Mouse (Mus musculus): ENCODE measurements at regions not wholly inside any gene's neighbourhood (a gene's known extent, or its start where the extent isn't known, plus 50 kb on each side); places are given as distances from the start of the nearest gene placed in this dataset.

DNA sequence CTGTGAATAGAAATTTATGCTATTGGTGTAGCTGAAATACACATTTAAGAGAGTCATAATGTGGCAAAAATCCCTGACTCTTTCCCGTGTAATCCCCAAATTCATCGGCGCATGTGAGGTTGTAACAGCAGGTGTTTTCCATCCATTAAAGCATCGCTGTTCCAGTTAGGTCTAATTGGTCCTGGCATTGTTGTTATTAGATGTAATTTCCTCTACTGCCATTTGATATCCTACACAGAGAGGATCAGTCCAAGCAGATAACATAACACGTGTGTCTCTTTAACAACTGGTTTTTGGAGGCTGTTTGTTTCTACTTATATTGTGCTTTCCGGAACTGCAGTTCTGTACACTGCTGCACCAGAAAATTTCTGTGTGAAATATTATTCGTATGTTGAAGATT lies 101.8 kb downstream of the Vgll3 start:
- H3K9ac ChIP-seq = no peak overlapping the region
- WGBS = 74% methylated on average over 7 of the region's 7 CpGs
- no peak for TF ChIP-seq CTCF (IDR thresholded peaks at IDR 0.05; ENCODE audit: low read depth)
- H3K4me3 ChIP-seq (ENCODE audit: low read depth, low read length) = no peak overlapping the region
- H3K4me1 ChIP-seq (ENCODE audit: insufficient read depth) = no peaks in the 10 kb centered on the region
- no peak overlapping the region for H3K27ac ChIP-seq (ENCODE audit: low read depth)
- no peaks in the 10 kb centered on the region for H3K36me3 ChIP-seq (ENCODE audit: insufficient read depth)
- no peaks in the 10 kb centered on the region for H3K9me3 ChIP-seq (ENCODE audit: low read depth, low read length)
- no peak for DNase-seq
- ATAC-seq (ENCODE audit: insufficient read depth) = no peak
- no peaks in the 10 kb centered on the region for H3K27me3 ChIP-seq (ENCODE audit: insufficient read depth, low read length)
- no peak overlapping the region for H3K4me2 ChIP-seq

- DNase-seq = no peak
- Histone ChIP-seq H3K4me2 (no peak overlapping the region), H3K9me3 (ENCODE audit: low read depth, low read length) (no peaks in the 10 kb centered on the region), H3K36me3 (ENCODE audit: insufficient read depth) (no peaks in the 10 kb centered on the region), H3K4me1 (ENCODE audit: insufficient read depth) (no peaks in the 10 kb centered on the region), H3K27me3 (ENCODE audit: insufficient read depth, low read length) (no peaks in the 10 kb centered on the region), H3K4me3 (ENCODE audit: low read depth, low read length) (no peak overlapping the region), H3K27ac (ENCODE audit: low read depth) (no peak overlapping the region), H3K9ac (no peak overlapping the region)
- whole genome bisulfite sequencing = 80% methylated on average over 1 of the region's 1 CpGs
- no peak for ATAC-seq (ENCODE audit: insufficient read depth)
- TF ChIP-seq CTCF (IDR thresholded peaks at IDR 0.05; ENCODE audit: low read depth) = no peak
Measured at GRCm38 (mm10) chr16:65925986-65926385, 110.9 kb downstream of the Vgll3 start.

DNA sequence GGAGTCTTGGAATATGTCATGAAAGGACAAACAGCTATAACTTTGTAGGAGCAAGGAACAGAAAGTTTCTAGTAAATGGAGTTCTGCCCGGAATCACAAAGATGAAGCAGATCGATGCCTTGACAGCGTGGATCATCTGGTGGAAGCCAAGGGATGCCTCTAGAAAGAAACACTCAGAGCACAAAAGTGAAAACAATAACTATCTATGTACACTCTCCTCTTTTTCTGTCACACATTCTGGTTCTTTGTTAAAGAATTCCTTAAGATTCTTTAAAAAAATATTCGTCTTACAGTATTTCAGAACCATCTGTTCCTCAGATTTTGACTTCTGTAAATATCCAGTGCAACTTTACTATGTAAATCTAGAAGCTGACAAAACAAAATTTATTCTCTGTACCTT lies 148.8 kb downstream of the Vgll3 start:
- Histone ChIP-seq H3K9ac (no peak overlapping the region), H3K36me3 (ENCODE audit: insufficient read depth) (no peaks in the 10 kb centered on the region), H3K9me3 (ENCODE audit: low read depth, low read length) (no peaks in the 10 kb centered on the region), H3K27me3 (ENCODE audit: insufficient read depth, low read length) (no peaks in the 10 kb centered on the region), H3K4me3 (ENCODE audit: low read depth, low read length) (no peak overlapping the region), H3K4me1 (ENCODE audit: insufficient read depth) (no peaks in the 10 kb centered on the region), H3K4me2 (no peak overlapping the region), H3K27ac (ENCODE audit: low read depth) (no peak overlapping the region)
- DNase-seq (no peak), ATAC-seq (ENCODE audit: insufficient read depth) (no peak)
- 87% methylated on average over 4 of the region's 4 CpGs for WGBS
- TF ChIP-seq CTCF (IDR thresholded peaks at IDR 0.05; ENCODE audit: low read depth) = no peak

- no peak overlapping the region for H3K4me2 ChIP-seq
- no peak overlapping the region for H3K9ac ChIP-seq
- H3K9me3 ChIP-seq (ENCODE audit: low read depth, low read length) = no peaks in the 10 kb centered on the region
- no peaks in the 10 kb centered on the region for H3K4me1 ChIP-seq (ENCODE audit: insufficient read depth)
- WGBS = 28% methylated on average over 1 of the region's 1 CpGs
- no peak for TF ChIP-seq CTCF (IDR thresholded peaks at IDR 0.05; ENCODE audit: low read depth)
- H3K4me3 ChIP-seq (ENCODE audit: low read depth, low read length) = no peak overlapping the region
- ATAC-seq (ENCODE audit: insufficient read depth) = no peak
- no peak for DNase-seq
- no peaks in the 10 kb centered on the region for H3K36me3 ChIP-seq (ENCODE audit: insufficient read depth)
- no peak overlapping the region for H3K27ac ChIP-seq (ENCODE audit: low read depth)
- H3K27me3 ChIP-seq (ENCODE audit: insufficient read depth, low read length) = no peaks in the 10 kb centered on the region
Measured at GRCm38 (mm10) chr16:65964260-65964659, 149.2 kb downstream of the Vgll3 start.

DNA sequence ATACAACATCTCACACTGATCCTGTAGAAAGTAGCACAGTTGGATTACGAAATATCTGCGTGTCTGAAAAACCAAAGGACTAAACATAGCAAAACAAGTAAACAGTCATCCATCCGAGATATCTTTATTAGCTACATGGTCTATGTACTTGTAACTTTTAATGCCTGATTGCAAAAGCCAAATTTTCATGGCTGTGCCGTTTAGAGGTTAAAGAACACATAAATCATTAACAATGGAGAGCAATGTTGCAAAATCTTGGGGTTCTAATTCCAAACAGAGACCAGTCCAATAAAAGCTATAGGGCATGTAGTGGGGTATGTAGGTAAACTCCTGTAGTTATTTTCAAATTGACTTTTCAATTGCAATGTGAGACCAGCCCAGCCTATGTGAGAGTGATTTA lies 162.0 kb downstream of the Vgll3 start:
- Histone ChIP-seq H3K4me1 (ENCODE audit: insufficient read depth) (no peaks in the 10 kb centered on the region), H3K27me3 (ENCODE audit: insufficient read depth, low read length) (no peaks in the 10 kb centered on the region), H3K27ac (ENCODE audit: low read depth) (no peak overlapping the region), H3K9ac (no peak overlapping the region), H3K36me3 (ENCODE audit: insufficient read depth) (no peaks in the 10 kb centered on the region), H3K9me3 (ENCODE audit: low read depth, low read length) (no peaks in the 10 kb centered on the region), H3K4me3 (ENCODE audit: low read depth, low read length) (no peak overlapping the region), H3K4me2 (no peak overlapping the region)
- no peak for TF ChIP-seq CTCF (IDR thresholded peaks at IDR 0.05; ENCODE audit: low read depth)
- DNase-seq = no peak
- WGBS = 74% methylated on average over 4 of the region's 4 CpGs
- no peak for ATAC-seq (ENCODE audit: insufficient read depth)

DNA sequence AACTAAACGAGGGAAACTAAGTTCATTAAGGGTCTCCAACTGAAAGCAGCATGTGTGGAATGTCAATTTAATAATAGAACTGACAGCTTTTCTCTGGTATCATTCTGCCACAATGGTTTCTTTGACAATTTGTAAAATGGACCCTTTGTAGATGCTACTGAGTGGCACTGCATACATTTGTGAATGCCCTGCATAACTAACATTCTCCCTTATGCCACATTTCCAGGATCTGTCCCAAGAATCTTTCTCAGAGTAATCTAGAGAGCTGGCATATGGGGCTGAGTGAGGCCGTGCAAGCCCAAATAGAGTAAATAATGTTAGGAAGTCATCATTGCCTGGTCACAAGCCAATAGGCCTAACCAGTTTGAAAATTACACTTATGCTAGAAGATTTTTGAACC lies 172.1 kb downstream of the Vgll3 start:
- no peak overlapping the region for H3K9ac ChIP-seq
- H3K4me1 ChIP-seq (ENCODE audit: insufficient read depth) = no peaks in the 10 kb centered on the region
- TF ChIP-seq CTCF (IDR thresholded peaks at IDR 0.05; ENCODE audit: low read depth) = no peak
- 34% methylated on average over 2 of the region's 2 CpGs for WGBS
- no peak overlapping the region for H3K4me2 ChIP-seq
- H3K36me3 ChIP-seq (ENCODE audit: insufficient read depth) = no peaks in the 10 kb centered on the region
- no peak overlapping the region for H3K27ac ChIP-seq (ENCODE audit: low read depth)
- no peaks in the 10 kb centered on the region for H3K27me3 ChIP-seq (ENCODE audit: insufficient read depth, low read length)
- no peaks in the 10 kb centered on the region for H3K9me3 ChIP-seq (ENCODE audit: low read depth, low read length)
- no peak overlapping the region for H3K4me3 ChIP-seq (ENCODE audit: low read depth, low read length)
- DNase-seq (no peak), ATAC-seq (ENCODE audit: insufficient read depth) (no peak)

- Histone ChIP-seq H3K27me3 (ENCODE audit: insufficient read depth, low read length) (no peaks in the 10 kb centered on the region), H3K4me1 (ENCODE audit: insufficient read depth) (no peaks in the 10 kb centered on the region), H3K4me3 (ENCODE audit: low read depth, low read length) (no peak overlapping the region), H3K4me2 (no peak overlapping the region), H3K27ac (ENCODE audit: low read depth) (no peak overlapping the region), H3K9me3 (ENCODE audit: low read depth, low read length) (no peaks in the 10 kb centered on the region), H3K9ac (no peak overlapping the region), H3K36me3 (ENCODE audit: insufficient read depth) (no peaks in the 10 kb centered on the region)
- no peak for DNase-seq
- 57% methylated on average over 1 of the region's 1 CpGs for WGBS
- no peak for TF ChIP-seq CTCF (IDR thresholded peaks at IDR 0.05; ENCODE audit: low read depth)
- no peak for ATAC-seq (ENCODE audit: insufficient read depth)
Measured at GRCm38 (mm10) chr16:65999343-65999742, 184.3 kb downstream of the Vgll3 start.

DNA sequence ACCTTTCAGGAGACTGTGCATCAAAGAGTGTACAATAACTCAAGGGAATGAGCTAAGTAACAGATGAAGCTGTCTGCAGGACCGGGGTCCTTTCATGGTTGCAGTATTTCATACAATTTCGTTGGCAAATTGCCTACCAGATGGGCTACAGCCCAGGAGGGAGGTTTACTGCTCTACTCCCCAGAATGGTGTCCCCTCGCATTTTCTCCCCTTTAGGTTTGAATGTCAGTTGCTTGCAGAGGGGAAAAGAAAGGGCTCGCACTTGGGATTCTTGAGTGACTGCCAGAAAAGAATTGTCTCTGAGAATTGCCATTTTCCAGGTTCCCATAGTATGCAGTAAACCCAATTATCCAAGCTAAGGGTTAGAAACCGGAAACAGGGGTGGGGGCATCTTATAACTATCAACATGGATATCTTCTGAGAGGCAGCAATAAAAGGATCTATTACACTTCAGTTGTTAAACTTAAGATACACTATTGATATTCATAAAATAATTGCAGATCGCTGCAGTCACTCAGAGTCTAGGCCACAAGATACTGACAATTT lies 185.7 kb downstream of the Vgll3 start:
- 54% methylated on average over 6 of the region's 6 CpGs for WGBS
- H3K27me3 ChIP-seq (ENCODE audit: insufficient read depth, low read length) = no peaks in the 10 kb centered on the region
- H3K4me3 ChIP-seq (ENCODE audit: low read depth, low read length) = no peak overlapping the region
- peak; percentile 12 for DNase-seq
- no peaks in the 10 kb centered on the region for H3K4me1 ChIP-seq (ENCODE audit: insufficient read depth)
- H3K36me3 ChIP-seq (ENCODE audit: insufficient read depth) = no peaks in the 10 kb centered on the region
- H3K4me2 ChIP-seq = no peak overlapping the region
- no peak overlapping the region for H3K9ac ChIP-seq
- no peaks in the 10 kb centered on the region for H3K9me3 ChIP-seq (ENCODE audit: low read depth, low read length)
- H3K27ac ChIP-seq (ENCODE audit: low read depth) = no peak overlapping the region
- no peak for ATAC-seq (ENCODE audit: insufficient read depth)
- no peak for TF ChIP-seq CTCF (IDR thresholded peaks at IDR 0.05; ENCODE audit: low read depth)

Data from lung, embryonic 14.5 days (tissue).